Mouse (Mus musculus) erythroid progenitor cell, adult 5-6 weeks (primary cell): Measurements from ENCODE around the gene Smyd3. TPM values are rescaled to one million over a fixed set of nuclear protein-coding genes. Genes with fewer than 3 reads are reported as not detected.
A peak's percentile ranks its signal among the peaks of the same experiment; 100 is the strongest.
"Not testable (repeated sequence)": the region's sequence is repeated elsewhere in the genome, so short reads cannot be mapped to it uniquely, and the experiment has no call there.

Experiments used
- ATAC-seq: replicated peaks from 2 replicates; pipeline ENCODE4 v1.8.0; 2016; ENCODE audit warnings: moderate number of reproducible peaks, mild to moderate bottlenecking, moderate TSS enrichment, inconsistent platforms; ENCODE audit not compliant: poor library complexity, low FRiP score, severe bottlenecking
- total RNA-seq, 2 experiments: library from RNA; stranded (forward) in 1 of 2; stranded (reverse) in 1 of 2; fragments of 150-400 nt in 1 of 2; fragments of 186-747, 209-891 nt in 1 of 2; gene quantifications; 2 replicates each; pipeline versions ENCODE4 v1.2.3 to v1.2.4; 2015 to 2017; ENCODE audit warnings: low replicate concordance in 2 of 2

The Smyd3 gene
- total RNA-seq, 2 experiments from 2014 or later = 0.42 to 7.8 TPM

GRCm38 (mm10) chr1:179326262-179326964, 191.4 kb downstream of the Smyd3 start:
- ATAC-seq = no peak

GRCm38 (mm10) chr1:179324271-179324670, 193.6 kb downstream of the Smyd3 start:
- ATAC-seq = no peak

DNA sequence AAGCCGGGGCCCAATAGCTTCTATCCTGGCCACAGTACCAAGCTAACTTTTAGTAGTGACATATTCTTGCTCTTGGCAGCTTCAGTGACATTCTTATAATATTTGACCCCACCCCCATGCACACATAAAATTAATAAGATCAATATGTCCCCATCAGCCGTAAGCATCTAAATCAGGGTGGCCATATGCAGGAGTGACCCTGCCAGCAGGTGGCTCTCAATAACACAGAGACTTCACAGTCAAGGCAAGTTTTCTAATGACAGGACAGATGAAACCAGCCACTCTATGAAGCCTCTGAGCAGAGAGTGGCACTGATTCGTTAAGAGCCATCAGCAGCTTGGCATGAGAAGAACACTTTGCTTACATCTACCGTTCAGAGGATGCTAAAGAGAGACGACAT, 204.2 kb downstream of the Smyd3 start:
- no peak for ATAC-seq

DNA sequence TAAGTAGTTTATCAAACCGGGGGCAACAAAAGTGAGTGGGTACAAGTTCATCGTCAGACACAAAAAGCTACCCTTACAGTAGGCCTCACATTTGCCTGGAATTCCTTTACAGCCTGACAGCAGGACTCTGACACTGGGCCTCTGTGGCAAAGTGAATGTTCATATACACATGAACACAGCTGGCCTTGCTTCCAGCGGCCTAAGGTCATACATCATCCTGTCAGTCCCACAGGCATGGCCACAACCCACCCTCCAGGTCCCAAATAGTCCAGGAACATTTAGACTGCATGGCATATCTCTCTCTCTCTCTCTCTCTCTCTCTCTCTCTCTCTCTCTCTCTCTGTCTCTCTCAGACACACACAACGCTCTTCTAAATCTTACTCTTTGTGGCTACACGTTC, 208.4 kb downstream of the Smyd3 start:
- no peak for ATAC-seq

DNA sequence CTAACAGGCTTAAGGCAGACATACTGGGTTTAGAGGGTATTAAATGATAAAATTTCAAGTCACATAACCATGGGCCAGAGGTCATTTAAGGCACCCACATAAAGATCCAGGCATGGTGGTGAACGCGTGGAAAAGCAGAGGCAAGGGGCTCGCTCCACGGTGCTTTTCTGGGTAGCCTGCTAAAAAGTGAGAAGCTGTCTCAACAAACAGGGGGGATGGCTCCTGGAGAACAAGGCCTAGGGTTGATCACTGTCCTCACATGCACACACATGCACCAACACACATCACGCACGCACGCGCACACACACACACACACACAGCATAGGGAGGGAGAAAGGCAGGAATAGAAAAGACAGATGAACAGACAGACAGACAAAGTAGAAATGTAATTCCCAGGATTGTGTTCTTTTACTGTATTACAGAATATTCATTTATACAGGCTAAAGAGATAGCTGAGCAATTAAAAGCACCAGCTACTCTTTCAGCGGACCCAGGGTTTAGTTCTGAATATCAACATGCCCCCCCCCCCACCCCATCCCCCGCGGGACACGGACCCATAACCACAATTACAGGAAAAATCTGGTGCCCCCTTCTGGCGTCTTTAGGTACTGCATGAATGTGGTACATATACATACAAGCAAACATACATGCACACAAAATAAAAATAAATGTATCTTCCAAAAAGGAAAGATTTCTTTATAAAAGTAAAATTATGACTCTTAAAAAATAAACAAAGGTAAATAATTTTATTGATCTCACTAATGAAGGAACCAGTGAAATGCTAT, 215.2 kb downstream of the Smyd3 start:
- ATAC-seq = no peak

- ATAC-seq = no peak
These were observed 222.2 kb downstream of the Smyd3 start for GRCm38 (mm10) chr1:179295626-179296025.

GRCm38 (mm10) chr1:179293772-179294353, 224.0 kb downstream of the Smyd3 start:
- ATAC-seq = no peak

GRCm38 (mm10) chr1:179290181-179290580, 227.7 kb downstream of the Smyd3 start:
- not testable (repeated sequence) for ATAC-seq

- no peak for ATAC-seq
These were observed 228.1 kb downstream of the Smyd3 start for GRCm38 (mm10) chr1:179289744-179290143.

GRCm38 (mm10) chr1:179286748-179287147, 231.1 kb downstream of the Smyd3 start:
- ATAC-seq = no peak

GRCm38 (mm10) chr1:179282821-179283220, 235.0 kb downstream of the Smyd3 start:
- no peak for ATAC-seq

DNA sequence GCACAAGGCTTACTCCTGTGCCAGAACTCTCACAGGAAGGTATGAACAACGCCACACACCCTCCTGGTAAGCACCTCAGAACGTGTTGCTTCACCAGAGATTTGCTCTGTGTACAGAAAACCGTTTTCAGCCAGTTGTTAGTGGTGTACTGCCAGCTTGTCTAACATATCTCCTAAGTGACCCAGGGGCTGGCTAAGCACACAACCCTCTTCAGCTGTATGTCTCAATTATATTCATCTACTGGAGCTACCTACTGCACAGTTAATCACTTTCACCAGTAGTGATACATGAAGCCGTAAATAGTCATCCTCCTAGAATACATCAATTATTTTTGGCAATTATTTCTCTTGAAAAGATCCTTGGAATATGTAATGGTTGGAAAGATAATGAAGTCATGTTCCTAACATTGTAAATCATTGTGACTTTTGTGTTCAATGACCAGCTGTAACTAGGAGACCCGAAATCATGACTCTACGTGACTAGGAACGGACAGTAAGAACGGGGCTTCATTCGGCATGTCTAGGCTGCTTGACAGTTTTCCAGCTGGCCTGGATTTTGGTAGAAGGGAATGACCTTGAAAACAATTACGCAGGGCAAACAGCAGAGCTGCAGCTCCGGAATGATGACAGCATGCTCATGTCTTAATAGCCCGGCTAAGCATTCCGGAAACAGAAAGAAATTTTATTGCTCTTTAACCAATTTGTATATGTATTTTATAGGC, 236.3 kb downstream of the Smyd3 start:
- ATAC-seq = no peak

DNA sequence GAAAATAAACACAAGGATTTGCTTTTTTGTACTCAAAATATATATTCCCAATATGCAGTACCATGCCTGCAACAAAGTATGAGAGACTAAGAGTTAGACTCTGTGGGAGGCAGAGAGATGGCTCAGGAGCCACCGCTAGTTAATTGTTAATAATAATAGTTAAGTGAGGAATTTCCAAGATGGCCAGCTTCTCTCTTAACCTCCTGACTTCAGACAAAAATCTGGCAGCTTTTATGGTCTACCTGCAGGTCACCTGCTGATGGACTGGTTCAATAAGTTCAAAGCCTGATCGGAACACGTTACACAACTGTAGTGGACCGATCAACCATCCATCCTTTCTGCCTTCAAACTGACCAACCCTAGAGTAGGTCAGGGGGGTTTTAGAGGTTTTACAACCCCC, 238.7 kb downstream of the Smyd3 start:
- 0 out of 2 replicates have a peak, but pooled peaks have one; percentile 46 for ATAC-seq

DNA sequence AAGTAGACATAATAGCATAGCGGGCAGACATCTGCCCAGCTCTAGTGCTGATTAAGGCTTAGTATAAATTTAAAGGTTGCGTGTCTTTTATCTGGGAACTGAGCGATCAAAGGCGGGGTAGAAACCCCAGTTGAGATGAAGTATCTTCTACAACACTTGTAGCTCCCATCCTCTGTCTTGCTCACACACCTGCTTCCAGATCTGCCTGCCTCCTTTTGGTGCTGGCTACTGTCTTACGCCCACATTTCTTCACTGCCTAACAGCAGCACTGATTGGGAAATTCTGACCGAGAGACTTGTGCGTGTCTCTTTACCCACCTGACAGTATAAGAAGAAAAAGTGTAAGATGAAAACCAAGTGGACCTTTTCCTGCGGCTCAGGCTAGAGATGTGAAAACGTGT, 240.5 kb downstream of the Smyd3 start:
- ATAC-seq = no peak

- no peak for ATAC-seq
These were observed 241.0 kb downstream of the Smyd3 start for GRCm38 (mm10) chr1:179276866-179277265.

GRCm38 (mm10) chr1:179272926-179273325, 244.9 kb downstream of the Smyd3 start:
- ATAC-seq = no peak

DNA sequence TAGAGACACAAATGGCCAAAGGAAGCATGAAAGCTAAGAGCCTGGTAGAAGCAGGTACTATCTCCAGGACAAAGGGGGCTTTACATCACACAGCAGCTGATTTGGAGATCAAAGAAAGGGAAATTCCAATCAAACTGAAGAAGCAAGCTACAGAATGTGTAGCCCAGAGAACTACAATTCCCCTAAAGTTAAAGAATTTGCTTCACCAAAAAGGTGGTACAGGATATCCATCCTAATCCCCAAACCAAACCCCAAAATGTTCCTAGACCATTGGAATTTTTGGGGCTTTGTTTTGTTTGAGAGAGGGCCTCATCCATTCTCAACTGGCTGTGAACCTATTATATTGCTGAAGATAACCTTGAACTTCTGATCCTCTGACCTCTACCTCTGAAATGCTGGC, 245.5 kb downstream of the Smyd3 start:
- ATAC-seq = no peak

DNA sequence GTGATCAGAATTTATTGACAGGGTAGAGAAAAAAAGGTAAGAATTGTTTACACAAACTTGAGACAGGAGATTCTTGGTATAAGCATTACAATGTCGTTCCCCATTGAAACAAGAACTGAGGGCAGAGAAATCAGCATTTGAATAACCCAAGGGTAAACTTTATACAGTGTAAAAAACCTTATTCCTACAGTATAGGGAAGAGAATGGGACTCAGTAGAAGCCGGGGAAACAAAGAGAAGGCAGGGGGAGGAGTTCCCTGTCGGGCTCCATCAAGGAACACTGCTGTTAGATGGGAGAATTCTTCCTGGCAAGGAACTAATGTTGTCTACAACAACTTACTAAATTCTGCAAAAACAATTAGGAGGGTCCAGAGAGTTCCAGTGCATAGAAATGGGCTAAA, 250.9 kb downstream of the Smyd3 start:
- ATAC-seq = no peak

GRCm38 (mm10) chr1:179261496-179261966, 256.3 kb downstream of the Smyd3 start:
- ATAC-seq = no peak

GRCm38 (mm10) chr1:179255826-179256512, 261.9 kb downstream of the Smyd3 start:
- ATAC-seq = no peak
